Mouse (Mus musculus) lung, postnatal 0 days (tissue): ENCODE measurements at regions not wholly inside any gene's neighbourhood (a gene's known extent, or its start where the extent isn't known, plus 50 kb on each side); places are given as distances from the start of the nearest gene placed in this dataset.

ENCODE experiments used
- CTCF ChIP-seq: IDR thresholded peaks from 2 replicates; pipeline ENCODE4 v1.5.1; 2016; ENCODE audit warnings: antibody characterized with exemption, mild to moderate bottlenecking
- EP300 ChIP-seq: IDR thresholded peaks from 2 replicates; pipeline ENCODE4 v1.6.1; 2016; ENCODE audit warnings: antibody characterized with exemption, mild to moderate bottlenecking, control low read depth

DNA sequence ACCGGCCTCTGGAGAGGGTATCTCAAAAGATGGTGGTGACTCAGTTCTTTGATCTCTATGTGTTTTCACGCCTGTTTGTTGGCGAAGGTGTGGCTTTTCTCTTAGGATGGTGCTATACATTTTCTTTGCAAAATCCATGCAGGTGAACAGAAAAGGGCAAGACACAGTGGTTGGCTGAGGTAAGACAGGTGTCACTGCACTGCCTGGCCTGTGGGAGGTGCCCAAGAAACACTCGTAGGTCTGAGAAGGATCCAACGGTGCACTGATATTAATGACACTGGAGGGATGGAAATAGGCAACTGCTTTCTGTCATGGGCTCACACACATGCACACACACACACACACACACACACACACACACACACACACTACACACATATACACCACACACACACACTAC lies 283.1 kb downstream of the Vrk1 start:
- 0 out of 2 replicates have a peak, but pooled peaks have one; percentile 12 for TF ChIP-seq CTCF
- no peak for TF ChIP-seq EP300
